Mouse (Mus musculus) layer of hippocampus, postnatal 36 days (tissue): Measurements from ENCODE around the gene Ptprg. TPM values are rescaled to one million over a fixed set of nuclear protein-coding genes. Genes with fewer than 3 reads are reported as not detected.
A peak's percentile ranks its signal among the peaks of the same experiment; 100 is the strongest.

Source experiments
- DNase-seq, 2 experiments: peaks; one replicate each; pipeline ENCODE4 v3.0.0; 2022
- total RNA-seq, 2 experiments: library from RNA; stranded (reverse); gene quantifications; 2 replicates each; pipeline ENCODE4 v1.2.3; 2021

Gene Ptprg
- total RNA-seq, 2 experiments from 2014 or later: 106 to 107 TPM

- no peak for DNase-seq
These were observed 551.2 kb downstream of the Ptprg start for GRCm38 (mm10) chr14:12104297-12105155.

GRCm38 (mm10) chr14:12105156-12105430 lies 551.8 kb downstream of the Ptprg start:
- no peak for DNase-seq

- DNase-seq: no peak
These were observed 552.3 kb downstream of the Ptprg start for GRCm38 (mm10) chr14:12105593-12105992.

GRCm38 (mm10) chr14:12107459-12107858 lies 554.1 kb downstream of the Ptprg start:
- DNase-seq: no peak

- no peak for DNase-seq
These were observed 554.7 kb downstream of the Ptprg start for GRCm38 (mm10) chr14:12107991-12108390.

GRCm38 (mm10) chr14:12112548-12113011 lies 559.2 kb downstream of the Ptprg start:
- no peak for DNase-seq

GRCm38 (mm10) chr14:12113326-12113725 lies 560.0 kb downstream of the Ptprg start:
- DNase-seq: no peak

GRCm38 (mm10) chr14:12114016-12114415 lies 560.7 kb downstream of the Ptprg start:
- DNase-seq: no peak

GRCm38 (mm10) chr14:12119260-12119659 lies 565.9 kb downstream of the Ptprg start:
- DNase-seq: no peak

GRCm38 (mm10) chr14:12121906-12122305 lies 568.6 kb downstream of the Ptprg start:
- DNase-seq: no peak

GRCm38 (mm10) chr14:12124682-12125081 lies 571.4 kb downstream of the Ptprg start:
- DNase-seq: no peak

GRCm38 (mm10) chr14:12127951-12128350 lies 574.6 kb downstream of the Ptprg start:
- no peak for DNase-seq

GRCm38 (mm10) chr14:12132046-12132615 lies 578.8 kb downstream of the Ptprg start:
- DNase-seq: no peak

GRCm38 (mm10) chr14:12133163-12133562 lies 579.8 kb downstream of the Ptprg start:
- no peak for DNase-seq

GRCm38 (mm10) chr14:12134504-12134903 lies 581.2 kb downstream of the Ptprg start:
- no peak for DNase-seq

GRCm38 (mm10) chr14:12136536-12136935 lies 583.2 kb downstream of the Ptprg start:
- DNase-seq: no peak

- peak; percentile 26 to 29 for DNase-seq
These were observed 586.5 kb downstream of the Ptprg start for GRCm38 (mm10) chr14:12139643-12140481.

- no peak for DNase-seq
These were observed 590.7 kb downstream of the Ptprg start for GRCm38 (mm10) chr14:12143941-12144485.

GRCm38 (mm10) chr14:12145919-12146318 lies 592.6 kb downstream of the Ptprg start:
- DNase-seq: no peak

GRCm38 (mm10) chr14:12149529-12149928 lies 596.2 kb downstream of the Ptprg start:
- DNase-seq: no peak

GRCm38 (mm10) chr14:12151927-12152326 lies 598.6 kb downstream of the Ptprg start:
- peak in 1 of 2 experiments; percentile 56 for DNase-seq

- no peak for DNase-seq
These were observed 599.4 kb downstream of the Ptprg start for GRCm38 (mm10) chr14:12152748-12153147.

- DNase-seq: no peak
These were observed 600.3 kb downstream of the Ptprg start for GRCm38 (mm10) chr14:12153599-12153998.
